Mouse (Mus musculus): ENCODE data around the gene Ccdc122.
"Not testable (repeated sequence)": the region's sequence is repeated elsewhere in the genome, so short reads cannot be mapped to it uniquely, and the experiment has no call there.

The Ccdc122 gene

GRCm38 (mm10) chr14:77036226-77037046, at the start of gene Ccdc122, which contains the start of gene Lacc1:
Gene Ccdc122, plus strand, starts transcription at chr14:77036772.
Gene Lacc1, minus strand, starts transcription at chr14:77036904.
- peak; percentile 19 for DNase-seq

- DNase-seq: not testable (repeated sequence)
Measured at GRCm38 (mm10) chr14:76990351-76990750, 46.2 kb upstream of the Ccdc122 start.

- DNase-seq: no peak
Measured at GRCm38 (mm10) chr14:77004740-77005139, 31.8 kb upstream of the Ccdc122 start.

GRCm38 (mm10) chr14:77005566-77005965, 31.0 kb upstream of the Ccdc122 start:
- no peak for DNase-seq

GRCm38 (mm10) chr14:77008238-77008637, 28.3 kb upstream of the Ccdc122 start:
- peak; percentile 64 for DNase-seq

GRCm38 (mm10) chr14:77011804-77012203, 24.8 kb upstream of the Ccdc122 start:
- DNase-seq: peak; percentile 48

- DNase-seq: not testable (repeated sequence)
Measured at GRCm38 (mm10) chr14:77016783-77017182, 19.8 kb upstream of the Ccdc122 start.

- no peak for DNase-seq
Measured at GRCm38 (mm10) chr14:77017211-77017610, 19.4 kb upstream of the Ccdc122 start.

GRCm38 (mm10) chr14:77024499-77024898, 12.1 kb upstream of the Ccdc122 start:
- DNase-seq: no peak

GRCm38 (mm10) chr14:77029319-77030054, 7.1 kb upstream of the Ccdc122 start:
- DNase-seq: no peak

GRCm38 (mm10) chr14:77030808-77031207, 5.8 kb upstream of the Ccdc122 start:
- DNase-seq: no peak

- DNase-seq: no peak
Measured at GRCm38 (mm10) chr14:77032433-77032832, 4.1 kb upstream of the Ccdc122 start.

GRCm38 (mm10) chr14:77033391-77033790, 3.2 kb upstream of the Ccdc122 start:
- no peak for DNase-seq

GRCm38 (mm10) chr14:77034175-77034915, 2.2 kb upstream of the Ccdc122 start:
- no peak for DNase-seq

GRCm38 (mm10) chr14:77034970-77035369, 1.6 kb upstream of the Ccdc122 start:
- no peak for DNase-seq

- DNase-seq: no peak
Measured at GRCm38 (mm10) chr14:77037330-77037729, 758 bp downstream of the Ccdc122 start.

GRCm38 (mm10) chr14:77037832-77038425, 1.4 kb downstream of the Ccdc122 start:
- no peak for DNase-seq

GRCm38 (mm10) chr14:77053288-77053687, 16.7 kb downstream of the Ccdc122 start:
- no peak for DNase-seq

GRCm38 (mm10) chr14:77069361-77069760, 32.8 kb downstream of the Ccdc122 start:
- DNase-seq: no peak

- DNase-seq: no peak
Measured at GRCm38 (mm10) chr14:77081248-77081647, 44.7 kb downstream of the Ccdc122 start.

- no peak for DNase-seq
Measured at GRCm38 (mm10) chr14:77100285-77100684, 63.7 kb downstream of the Ccdc122 start.

GRCm38 (mm10) chr14:77110622-77111021, 74.0 kb downstream of the Ccdc122 start:
- DNase-seq: not testable (repeated sequence)

GRCm38 (mm10) chr14:77130612-77131011, 94.0 kb downstream of the Ccdc122 start:
- no peak for DNase-seq

All from cerebellum, adult 9-11 months (tissue).